In the genomic region with DNA sequence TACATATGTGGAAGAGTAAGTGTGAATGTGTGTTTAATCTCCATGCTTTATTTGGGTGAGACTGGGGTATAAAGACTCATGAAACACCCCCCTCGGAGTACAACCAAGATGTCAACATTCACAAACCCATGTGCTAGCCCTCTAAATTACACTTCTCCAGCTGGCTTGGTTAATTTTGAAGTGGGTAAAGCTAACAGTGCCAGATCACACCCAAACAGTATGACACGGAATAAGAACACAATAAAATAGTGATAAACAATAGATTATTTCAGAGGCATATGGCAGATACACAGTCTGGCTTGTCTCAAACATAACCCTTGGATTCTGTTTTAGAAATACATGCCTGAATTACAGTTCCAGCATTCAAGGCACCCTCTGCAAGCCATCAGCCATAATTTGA, we compare ENCODE assay signal across 18 mouse cellular contexts.
DNase-seq lines count a peak whose midpoint lies in the region; ATAC-seq and TF ChIP-seq lines count a peak whose summit lies in the region.
"Had no signal": no experiment of that assay in that cellular context is flagged by ENCODE, and none has a peak within 500 bp of the region (broad histone marks: within the 10 kb centered on the region; RNA-seq: fewer than 3 reads in every experiment).

No protein-coding gene starts in this region.

- H3K9ac ChIP-seq in forebrain, embryonic 14.5 days (ENCODE audit: low read length), result no peak overlapping the region
- H3K9ac ChIP-seq in forebrain, embryonic 12.5 days, result no peak overlapping the region
- no peak overlapping the region for H3K9ac ChIP-seq in lung, embryonic 14.5 days
- no peak overlapping the region for H3K9ac ChIP-seq in forebrain, embryonic 16.5 days (replicated peaks; ENCODE audit: low read depth, low read length)
- H3K9ac ChIP-seq in hindbrain, embryonic 16.5 days (ENCODE audit: low read depth, low read length), result no peak overlapping the region
- H3K9ac ChIP-seq: embryonic facial prominence, embryonic 12.5 days had no signal

- ATAC-seq in forebrain, embryonic 14.5 days, result no peak
- ATAC-seq in forebrain, embryonic 12.5 days (ENCODE audit: low FRiP score), result no peak
- ATAC-seq in lung, embryonic 14.5 days (ENCODE audit: insufficient read depth), result no peak; the same call in 1 of the 2 replicates
- peak; percentile 79 for ATAC-seq in forebrain, embryonic 16.5 days
- ATAC-seq in hindbrain, embryonic 16.5 days, result no peak

- H3K27ac ChIP-seq in forebrain, embryonic 14.5 days (ENCODE audit: low read depth, low read length), result no peak overlapping the region
- no peak overlapping the region for H3K27ac ChIP-seq in forebrain, embryonic 12.5 days
- H3K27ac ChIP-seq in lung, embryonic 14.5 days (ENCODE audit: low read depth), result no peak overlapping the region
- H3K27ac ChIP-seq in forebrain, embryonic 16.5 days (ENCODE audit: low read length), result no peak overlapping the region
- H3K27ac ChIP-seq in hindbrain, embryonic 16.5 days (ENCODE audit: low read depth, low read length), result no peak overlapping the region
- H3K27ac ChIP-seq: embryonic facial prominence, embryonic 10.5 days; embryonic facial prominence, embryonic 12.5 days had no signal

- WGBS in forebrain, embryonic 14.5 days, result 75% methylated on average over 2 of the region's 2 CpGs
- 83% methylated on average over 2 of the region's 2 CpGs for WGBS in forebrain, embryonic 12.5 days
- 60% methylated on average over 2 of the region's 2 CpGs for WGBS in lung, embryonic 14.5 days
- 57% methylated on average over 2 of the region's 2 CpGs for WGBS in forebrain, embryonic 16.5 days
- WGBS in hindbrain, embryonic 16.5 days, result 90% methylated on average over 2 of the region's 2 CpGs

- H3K4me1 ChIP-seq in forebrain, embryonic 14.5 days (ENCODE audit: control insufficient read depth, insufficient read depth, low read length), result no peaks in the 10 kb centered on the region
- H3K4me1 ChIP-seq in forebrain, embryonic 12.5 days, result no peaks in the 10 kb centered on the region
- H3K4me1 ChIP-seq in lung, embryonic 14.5 days (ENCODE audit: insufficient read depth), result no peaks in the 10 kb centered on the region
- H3K4me1 ChIP-seq in forebrain, embryonic 16.5 days (replicated peaks; ENCODE audit: control insufficient read depth, insufficient read depth, low read length), result no peaks in the 10 kb centered on the region
- H3K4me1 ChIP-seq in hindbrain, embryonic 16.5 days (ENCODE audit: control insufficient read depth, insufficient read depth, low read depth, low read length), result no peaks in the 10 kb centered on the region
- H3K4me1 ChIP-seq: embryonic facial prominence, embryonic 12.5 days had no signal

- TF ChIP-seq POLR2A in brain, embryonic 14.5 days (IDR thresholded peaks at IDR 0.05; ENCODE audit: borderline replicate concordance, extremely low read depth, insufficient read depth, insufficient read length, poor library complexity, severe bottlenecking), result no peak

- peak; percentile 16 for DNase-seq in forebrain, embryonic 14.5 days (ENCODE audit: low spot score)
- DNase-seq in lung, embryonic 14.5 days, result peak; percentile 15
- DNase-seq in lung, adult 18-20 months, result no peak
- DNase-seq in brain, embryonic 14.5 days (ENCODE audit: low read depth), result peak; percentile 38
- DNase-seq in urinary bladder, postnatal 25 days (ENCODE audit: low spot score), result no peak
- DNase-seq: adrenal gland, adult 2 months; adrenal gland, postnatal 10 days; adrenal gland, postnatal 25 days; cerebellum, adult 11-12 months; cerebellum, adult 2 months; cerebellum, adult 9-10 months; cerebellum, postnatal 10 days; cerebellum, postnatal 25 days had no signal

- no peak overlapping the region for H3K4me3 ChIP-seq in forebrain, embryonic 14.5 days (ENCODE audit: low read depth, low read length)
- H3K4me3 ChIP-seq in forebrain, embryonic 12.5 days (replicated peaks), result no peak overlapping the region
- no peak overlapping the region for H3K4me3 ChIP-seq in lung, embryonic 14.5 days (ENCODE audit: low read depth, low read length)
- no peak overlapping the region for H3K4me3 ChIP-seq in forebrain, embryonic 16.5 days (replicated peaks; ENCODE audit: low read length)
- H3K4me3 ChIP-seq in hindbrain, embryonic 16.5 days (ENCODE audit: low read length), result no peak overlapping the region
- H3K4me3 ChIP-seq: embryonic facial prominence, embryonic 10.5 days; embryonic facial prominence, embryonic 12.5 days had no signal

- H3K36me3 ChIP-seq in forebrain, embryonic 14.5 days (ENCODE audit: control insufficient read depth, insufficient read depth, low read length), result no peaks in the 10 kb centered on the region
- H3K36me3 ChIP-seq in forebrain, embryonic 12.5 days (replicated peaks), result no peaks in the 10 kb centered on the region
- H3K36me3 ChIP-seq in lung, embryonic 14.5 days (ENCODE audit: insufficient read depth), result no peaks in the 10 kb centered on the region
- no peaks in the 10 kb centered on the region for H3K36me3 ChIP-seq in forebrain, embryonic 16.5 days (ENCODE audit: control insufficient read depth, insufficient read depth)
- no peaks in the 10 kb centered on the region for H3K36me3 ChIP-seq in hindbrain, embryonic 16.5 days (ENCODE audit: control insufficient read depth, insufficient read depth, low read length)
- H3K36me3 ChIP-seq: embryonic facial prominence, embryonic 10.5 days; embryonic facial prominence, embryonic 12.5 days had no signal

- no peaks in the 10 kb centered on the region for H3K27me3 ChIP-seq in forebrain, embryonic 14.5 days (replicated peaks; ENCODE audit: control insufficient read depth, insufficient read depth, low read length)
- H3K27me3 ChIP-seq in forebrain, embryonic 12.5 days, result no peaks in the 10 kb centered on the region
- no peaks in the 10 kb centered on the region for H3K27me3 ChIP-seq in lung, embryonic 14.5 days (ENCODE audit: insufficient read depth, low read length)
- no peaks in the 10 kb centered on the region for H3K27me3 ChIP-seq in forebrain, embryonic 16.5 days (replicated peaks; ENCODE audit: control insufficient read depth, insufficient read depth, low read length)
- no peaks in the 10 kb centered on the region for H3K27me3 ChIP-seq in hindbrain, embryonic 16.5 days (replicated peaks; ENCODE audit: control insufficient read depth, insufficient read depth, low read length)
- H3K27me3 ChIP-seq: embryonic facial prominence, embryonic 12.5 days had no signal

- TF ChIP-seq CTCF in lung, embryonic 14.5 days (IDR thresholded peaks at IDR 0.05; ENCODE audit: low read depth), result no peak
- TF ChIP-seq CTCF in brain, embryonic 14.5 days (IDR thresholded peaks at IDR 0.05; ENCODE audit: borderline replicate concordance, extremely low read depth, insufficient read depth, insufficient read length), result no peak

- H3K9me3 ChIP-seq in forebrain, embryonic 14.5 days (replicated peaks; ENCODE audit: control insufficient read depth, low read length), result no peaks in the 10 kb centered on the region
- H3K9me3 ChIP-seq in forebrain, embryonic 12.5 days, result no peaks in the 10 kb centered on the region
- H3K9me3 ChIP-seq in lung, embryonic 14.5 days (ENCODE audit: low read depth, low read length), result no peaks in the 10 kb centered on the region
- H3K9me3 ChIP-seq in forebrain, embryonic 16.5 days (ENCODE audit: control insufficient read depth, low read length), result no peaks in the 10 kb centered on the region
- no peaks in the 10 kb centered on the region for H3K9me3 ChIP-seq in hindbrain, embryonic 16.5 days (ENCODE audit: control insufficient read depth, low read length)
- H3K9me3 ChIP-seq: embryonic facial prominence, embryonic 10.5 days; embryonic facial prominence, embryonic 12.5 days had no signal

- no peak overlapping the region for H3K4me2 ChIP-seq in forebrain, embryonic 14.5 days (ENCODE audit: low read length)
- H3K4me2 ChIP-seq in forebrain, embryonic 12.5 days, result no peak overlapping the region
- H3K4me2 ChIP-seq in lung, embryonic 14.5 days, result no peak overlapping the region
- no peak overlapping the region for H3K4me2 ChIP-seq in forebrain, embryonic 16.5 days (ENCODE audit: low read length)
- no peak overlapping the region for H3K4me2 ChIP-seq in hindbrain, embryonic 16.5 days (ENCODE audit: low read length)
- H3K4me2 ChIP-seq: embryonic facial prominence, embryonic 12.5 days had no signal

Comparison
In these comparisons a context has a peak if more than half of its experiments do, and no peak if none do; other contexts are left out.
1. DNase-seq: peak in forebrain, embryonic 14.5 days (single experiment), lung, embryonic 14.5 days (single experiment) and brain, embryonic 14.5 days (single experiment); none in lung, adult 18-20 months (0 of 2) and urinary bladder, postnatal 25 days (single experiment).